In genomic region chr1:154074270-154074669, GRCm38 (mm10) we compare ENCODE assay signal across 13 mouse cellular contexts.
"Had no signal": no experiment of that assay in that cellular context is flagged by ENCODE, and none has a peak within 500 bp of the region (broad histone marks: within the 10 kb centered on the region; RNA-seq: fewer than 3 reads in every experiment).

No protein-coding gene starts in this region.

- H3K9me3 ChIP-seq: limb, embryonic 13.5 days; midbrain, embryonic 13.5 days had no signal

- H3K27me3 ChIP-seq: limb, embryonic 13.5 days; midbrain, embryonic 13.5 days had no signal

- H3K9ac ChIP-seq: limb, embryonic 13.5 days; liver, embryonic 14.5 days; midbrain, embryonic 13.5 days had no signal

- H3K4me1 ChIP-seq: limb, embryonic 13.5 days; midbrain, embryonic 13.5 days had no signal

- H3K36me3 ChIP-seq: limb, embryonic 13.5 days; midbrain, embryonic 13.5 days had no signal

- H3K4me3 ChIP-seq: limb, embryonic 13.5 days; midbrain, embryonic 13.5 days had no signal

- ATAC-seq: midbrain, embryonic 13.5 days had no signal

- H3K27ac ChIP-seq: kidney, postnatal 0 days; limb, embryonic 13.5 days; liver, embryonic 14.5 days; midbrain, embryonic 13.5 days had no signal

- DNase-seq: kidney, adult 8-10 months; kidney, postnatal 36 days; left cerebral cortex, postnatal 4 days; lung, adult 2 months; lung, postnatal 10 days; right cerebral cortex, postnatal 4 days; spleen, adult 18-20 months; thymus, adult 18-20 months; thymus, postnatal 14 days had no signal

- H3K4me2 ChIP-seq: limb, embryonic 13.5 days; midbrain, embryonic 13.5 days had no signal
